Mouse (Mus musculus) R1 (cell line): ENCODE data around the gene Il11ra1.
"Not testable (repeated sequence)": the region's sequence is repeated elsewhere in the genome, so short reads cannot be mapped to it uniquely, and the experiment has no call there.

ENCODE experiments used
- DNase-seq: peaks from one replicate; pipeline ENCODE4 v3.0.0-alpha.2; 2018; ENCODE audit warnings: low read depth, low spot score

Gene Il11ra1

DNA sequence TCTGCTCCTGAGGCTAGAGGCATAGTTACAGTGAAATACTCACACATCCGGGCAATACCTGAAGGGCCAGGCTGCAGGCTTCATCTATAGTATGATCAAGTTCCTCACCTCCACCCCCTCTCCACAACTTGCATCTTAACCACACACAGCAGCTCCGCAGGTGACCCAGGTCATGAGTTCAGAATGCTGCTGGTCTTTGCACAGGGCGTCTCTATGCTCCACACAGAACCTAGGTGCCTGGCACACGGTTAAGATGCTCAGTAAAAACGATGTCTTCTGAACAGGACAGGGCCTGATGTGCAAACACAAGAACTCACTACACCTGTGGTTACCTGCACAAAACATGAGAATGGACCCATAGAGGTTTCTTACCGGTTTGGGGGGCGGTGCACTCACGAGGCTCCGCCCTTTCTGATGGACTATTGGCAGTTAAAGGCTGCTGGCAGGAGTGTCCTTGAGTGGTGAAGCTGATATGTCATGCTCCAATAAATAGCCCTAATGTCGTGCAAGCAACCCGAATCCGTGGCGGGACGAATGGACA lies 55.1 kb downstream of the Il11ra1 start, which contains the start of gene Galt:
Gene Galt, plus strand, starts transcription at position 432 of the 541 bp plus-strand sequence.
- peak; percentile 93 for DNase-seq

DNA sequence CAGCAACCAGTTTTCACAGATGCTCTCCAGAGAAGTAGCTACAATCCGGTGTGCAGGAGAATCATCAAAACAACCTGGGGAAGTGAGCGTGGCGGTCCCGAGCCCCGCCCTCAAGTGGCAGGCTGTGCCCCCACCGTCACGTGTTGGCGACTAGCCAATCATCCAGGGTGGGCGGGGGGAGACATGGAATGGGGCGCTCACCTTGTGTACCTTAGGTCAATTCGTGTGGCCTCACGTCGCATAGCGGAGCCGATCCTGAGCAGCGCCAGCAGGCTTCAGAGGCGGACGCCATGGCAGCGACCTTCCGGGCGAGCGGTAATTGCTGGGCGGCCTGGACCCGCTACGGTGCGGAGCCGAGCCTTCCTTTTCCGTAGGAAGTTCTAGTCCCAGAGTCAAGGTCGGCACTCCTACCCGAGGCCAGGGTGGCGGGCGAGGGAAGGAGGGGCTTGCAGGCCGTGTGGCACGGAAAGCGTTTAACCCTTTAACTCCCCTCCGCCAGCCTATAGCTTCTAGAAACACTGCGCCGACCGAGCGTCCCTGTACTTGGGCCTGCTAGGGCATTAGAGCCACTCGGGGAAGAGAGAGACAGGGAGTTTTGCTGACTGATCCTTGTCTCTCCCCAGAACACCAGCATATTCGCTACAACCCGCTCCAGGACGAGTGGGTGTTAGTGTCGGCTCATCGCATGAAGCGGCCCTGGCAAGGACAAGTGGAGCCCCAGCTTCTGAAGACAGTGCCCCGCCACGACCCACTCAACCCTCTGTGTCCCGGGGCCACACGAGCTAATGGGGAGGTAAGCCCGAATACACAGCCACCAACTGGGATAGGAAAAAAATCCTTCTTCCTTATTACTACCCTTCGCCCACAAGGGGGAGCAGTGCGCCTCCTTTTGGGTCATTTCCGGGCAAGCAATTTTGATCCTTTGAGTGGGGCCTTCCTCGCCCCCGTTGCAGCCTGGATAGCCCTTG lies 55.8 kb downstream of the Il11ra1 start, which contains the start of gene Sigmar1:
Gene Sigmar1, minus strand, starts transcription at position 820 of the 968 bp plus-strand sequence.
- peak; percentile 97 for DNase-seq

GRCm38 (mm10) chr4:41756440-41756839 lies 56.7 kb downstream of the Il11ra1 start:
- DNase-seq = no peak

DNA sequence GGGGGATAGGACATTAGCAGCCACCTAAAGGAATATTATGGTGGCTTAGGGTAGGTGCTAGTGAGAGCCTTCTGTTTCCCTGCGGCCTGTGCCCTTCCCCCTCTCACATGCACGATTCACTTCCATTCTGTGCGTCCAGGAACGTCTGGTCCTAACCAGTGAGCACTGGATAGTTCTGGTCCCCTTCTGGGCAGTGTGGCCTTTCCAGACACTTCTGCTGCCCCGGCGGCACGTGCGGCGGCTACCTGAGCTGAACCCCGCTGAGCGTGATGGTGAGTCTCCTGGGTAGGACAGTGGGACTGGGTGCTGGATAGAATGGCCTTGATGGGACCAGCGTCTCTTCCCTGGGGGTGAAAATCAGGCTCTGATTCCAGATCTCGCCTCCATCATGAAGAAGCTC lies 57.5 kb downstream of the Il11ra1 start:
- no peak for DNase-seq

- peak; percentile 57 for DNase-seq
Observed at GRCm38 (mm10) chr4:41758021-41758420, 58.2 kb downstream of the Il11ra1 start.

DNA sequence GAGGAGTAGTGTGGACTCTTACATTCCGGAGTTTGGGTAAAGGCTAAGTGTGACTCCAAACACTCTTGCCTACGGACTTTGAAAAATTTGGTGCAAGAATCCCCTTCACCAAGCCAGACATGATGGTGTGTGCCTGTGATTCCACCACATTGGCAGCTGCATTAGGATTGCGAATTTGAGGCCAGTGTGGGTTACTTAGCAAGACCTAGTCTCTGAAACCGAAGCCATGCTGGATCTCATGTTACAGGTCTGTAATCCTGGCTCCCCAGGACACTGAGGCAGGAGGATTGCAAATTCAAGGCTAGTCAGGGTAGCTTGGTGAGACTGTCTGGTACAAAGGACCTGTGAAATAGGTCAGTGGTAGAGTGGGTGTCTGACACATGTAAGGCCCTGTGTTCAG lies 58.9 kb downstream of the Il11ra1 start:
- DNase-seq = no peak

- DNase-seq = no peak
Observed at GRCm38 (mm10) chr4:41759206-41759605, 59.4 kb downstream of the Il11ra1 start.

DNA sequence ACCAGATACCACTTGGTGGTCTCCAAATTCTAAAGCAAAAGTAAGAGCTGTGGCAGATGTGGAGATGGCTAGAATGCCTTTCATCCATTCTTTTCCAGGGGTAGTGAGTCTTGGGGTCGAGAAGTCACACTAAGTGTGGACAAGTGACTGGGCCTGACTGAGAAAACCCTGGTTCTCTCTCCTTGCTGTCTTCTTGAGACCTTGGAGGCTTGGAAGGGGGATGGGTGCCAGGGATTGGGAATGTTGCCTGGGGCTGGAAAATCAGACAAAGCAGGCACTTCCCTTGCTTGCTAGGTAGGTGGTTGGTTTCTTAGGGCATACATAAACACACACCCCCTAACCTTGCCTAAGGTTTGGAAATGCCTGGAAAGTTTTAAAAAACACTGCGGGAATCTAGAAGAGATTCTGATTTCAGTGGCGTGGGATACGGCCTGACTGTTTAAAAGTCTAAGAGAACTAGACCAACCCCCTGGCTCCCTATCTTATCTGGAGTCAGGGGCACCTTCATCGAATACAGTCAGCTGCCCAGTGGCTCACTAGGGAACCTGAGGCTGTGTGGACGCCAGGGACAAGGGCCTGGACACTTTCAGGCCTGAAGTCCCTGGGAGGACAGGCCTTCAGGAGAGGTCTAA lies 60.0 kb downstream of the Il11ra1 start:
- DNase-seq = peak; percentile 24

DNA sequence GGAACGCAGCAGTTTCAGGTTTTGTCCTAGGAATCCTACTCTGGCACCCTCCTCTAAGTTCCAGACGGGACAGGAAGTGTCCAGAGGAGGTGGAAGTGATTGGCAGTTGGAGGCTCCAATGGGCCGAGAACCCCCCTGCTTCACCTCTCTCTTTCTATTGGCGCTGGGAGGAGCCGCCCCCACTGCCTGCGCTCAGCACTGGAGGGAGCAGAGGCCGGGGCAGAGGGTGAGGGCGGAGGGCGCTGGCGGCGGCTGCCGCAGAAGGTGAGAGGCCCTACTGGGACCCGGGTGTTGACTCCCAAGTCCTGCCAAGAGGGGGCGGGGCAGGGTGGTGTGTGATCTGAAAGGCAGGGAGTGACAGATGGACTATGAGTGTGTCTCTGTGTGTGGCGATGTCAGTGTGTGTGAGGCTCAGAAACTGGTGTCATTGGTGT lies 60.5 kb downstream of the Il11ra1 start:
- DNase-seq = peak; percentile 96

DNA sequence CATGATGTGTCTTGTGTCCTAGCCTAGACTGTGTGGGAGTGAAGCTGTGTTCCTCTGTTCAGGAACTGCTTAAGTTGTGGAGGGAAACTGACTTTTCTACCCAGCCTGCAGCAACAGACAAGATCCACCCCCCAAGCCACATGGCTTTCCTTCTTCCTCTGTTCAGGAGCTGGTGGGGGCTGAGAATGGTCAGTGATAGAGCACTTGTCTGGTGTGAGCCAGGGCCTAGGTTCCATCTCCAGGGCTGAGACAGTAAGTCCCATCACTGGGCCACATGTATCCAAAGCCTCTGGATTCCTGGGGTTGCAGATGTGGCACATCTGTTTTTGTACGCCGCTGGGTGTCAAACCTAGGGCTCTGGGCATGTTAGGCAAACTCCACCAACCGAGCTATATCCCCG lies 61.1 kb downstream of the Il11ra1 start:
- DNase-seq = no peak

- no peak for DNase-seq
Observed at GRCm38 (mm10) chr4:41761680-41762079, 61.9 kb downstream of the Il11ra1 start.

DNA sequence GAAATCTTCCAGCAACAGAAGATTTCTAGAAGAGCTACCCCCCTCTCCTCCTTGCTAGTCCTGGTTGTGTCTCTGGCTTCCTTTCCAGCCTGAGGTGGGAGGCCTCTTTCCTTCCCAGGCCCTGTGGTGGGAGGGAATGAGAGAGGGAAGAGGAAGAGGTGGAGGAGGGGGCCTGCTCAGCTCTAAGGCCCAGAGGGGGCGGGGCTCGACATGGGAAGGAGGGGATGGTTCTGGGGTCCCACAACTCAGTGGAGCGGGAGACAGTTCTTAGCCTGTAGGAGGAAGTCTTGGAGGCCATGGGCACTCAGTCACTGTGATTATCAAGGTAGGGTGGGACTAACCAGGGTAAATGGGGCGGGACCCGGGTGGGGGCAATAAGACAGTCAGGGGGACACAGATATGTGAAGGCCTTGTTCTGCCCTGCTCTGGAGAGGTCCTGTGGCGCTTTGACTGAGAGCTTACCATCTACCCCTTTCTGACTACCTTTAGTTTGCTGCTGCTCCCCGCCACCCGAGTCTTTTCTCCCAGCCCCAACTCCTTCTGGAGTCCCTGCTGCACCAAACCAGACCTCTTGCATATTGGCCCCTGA lies 62.4 kb downstream of the Il11ra1 start:
- DNase-seq = no peak

GRCm38 (mm10) chr4:41762688-41763114 lies 62.9 kb downstream of the Il11ra1 start:
- not testable (repeated sequence) for DNase-seq

DNA sequence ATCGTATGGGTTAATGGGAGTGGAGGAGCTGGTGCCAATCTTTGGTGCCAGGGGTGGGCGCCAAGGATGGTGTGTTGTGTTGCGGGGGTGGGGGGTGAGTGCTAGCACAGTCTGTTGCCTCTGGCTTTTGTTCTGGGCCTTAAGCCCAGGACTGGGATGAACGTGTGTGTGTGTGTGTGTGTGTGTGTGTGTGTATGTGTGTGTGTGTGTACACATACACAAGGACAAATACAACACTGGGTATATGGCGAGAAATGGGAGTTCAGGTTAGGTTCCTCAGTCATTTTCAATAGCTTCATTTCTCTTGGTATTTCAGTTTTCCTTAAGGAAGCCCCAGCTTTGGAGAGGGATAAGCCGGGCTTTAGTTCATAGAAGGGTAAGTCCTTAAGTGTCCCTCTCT lies 63.4 kb downstream of the Il11ra1 start:
- DNase-seq = not testable (repeated sequence)

- not testable (repeated sequence) for DNase-seq
Observed at GRCm38 (mm10) chr4:41767301-41767700, 67.5 kb downstream of the Il11ra1 start.

GRCm38 (mm10) chr4:41772946-41773345 lies 73.2 kb downstream of the Il11ra1 start:
- not testable (repeated sequence) for DNase-seq

DNA sequence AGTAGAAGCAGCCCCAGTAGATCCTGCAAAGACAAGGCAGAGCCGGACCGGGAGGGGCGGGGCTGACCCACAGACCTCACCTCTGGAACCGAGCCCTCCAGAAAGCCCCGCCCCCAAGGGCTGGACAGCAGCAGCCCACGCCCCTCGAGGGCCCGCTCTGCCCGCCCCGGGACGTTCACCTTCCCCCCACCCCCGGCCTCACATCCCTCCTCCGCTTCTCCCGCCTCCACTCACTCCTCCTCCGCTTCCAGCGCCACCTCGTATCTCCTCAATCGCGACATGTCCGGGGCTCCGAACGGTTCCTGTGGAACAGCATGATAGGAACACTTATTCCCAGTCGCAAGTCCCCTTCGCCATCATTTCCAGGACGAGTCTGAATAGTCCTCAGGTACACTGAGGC lies 73.7 kb downstream of the Il11ra1 start:
- peak; percentile 75 for DNase-seq

- peak; percentile 83 for DNase-seq
Observed at GRCm38 (mm10) chr4:41774002-41774401, 74.2 kb downstream of the Il11ra1 start, which contains the start of gene Ccl27a. TSS of gene Ccl27a (minus strand) at chr4:41774247.

- not testable (repeated sequence) for DNase-seq
Observed at GRCm38 (mm10) chr4:41774506-41774905, 74.7 kb downstream of the Il11ra1 start.

DNA sequence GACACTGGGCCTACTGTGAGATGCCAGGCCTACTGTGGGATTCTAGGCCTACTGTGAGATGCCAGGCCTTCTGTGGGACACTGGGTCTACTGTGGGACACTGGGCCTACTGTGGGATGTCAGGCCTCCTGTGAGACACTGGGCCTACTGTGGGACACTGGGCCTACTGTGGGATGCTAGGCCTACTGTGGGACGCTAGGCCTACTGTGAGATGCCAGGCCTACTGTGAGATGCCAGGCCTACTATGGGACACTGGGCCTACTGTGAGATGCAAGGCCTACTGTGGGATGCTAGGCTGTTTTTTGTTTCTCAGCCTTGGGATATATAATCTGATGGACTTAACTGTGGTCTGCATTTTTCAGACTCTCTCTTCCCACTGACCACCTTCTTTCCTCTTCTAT lies 76.1 kb downstream of the Il11ra1 start:
- DNase-seq = not testable (repeated sequence)

GRCm38 (mm10) chr4:41781271-41781670 lies 81.5 kb downstream of the Il11ra1 start:
- not testable (repeated sequence) for DNase-seq
